Mouse (Mus musculus): ENCODE data around the gene Gm15085. TPM values are rescaled to one million over a fixed set of nuclear protein-coding genes. Genes with fewer than 3 reads are reported as not detected.
"Not testable (repeated sequence)": the region's sequence is repeated elsewhere in the genome, so short reads cannot be mapped to it uniquely, and the experiment has no call there.

The Gm15085 gene
- total RNA-seq (2014; rRNA removed; ENCODE audit: low replicate concordance): not detected in 2 replicates
- polyA plus RNA-seq (2015; fragmentation: Nextera tagmentation; extraction: Ambion mirVana): not detected in 2 replicates

GRCm38 (mm10) chrX:149447317-149447716 is at the start of gene Gm15085:
TSS of gene Gm15085 (plus strand) at chrX:149447617.
- not testable (repeated sequence) for H3K4me2 ChIP-seq (ENCODE audit: low read depth, low read length); H3K4me3 ChIP-seq (ENCODE audit: low read depth, low read length); H3K9ac ChIP-seq (replicated peaks; ENCODE audit: low read depth, low read length); H3K9me3 ChIP-seq (replicated peaks; ENCODE audit: control insufficient read depth, low read length); H3K27me3 ChIP-seq (ENCODE audit: control insufficient read depth, insufficient read depth, low read length); ATAC-seq (ENCODE audit: insufficient read depth, low read depth); DNase-seq (ENCODE audit: low spot score); H3K36me3 ChIP-seq (replicated peaks; ENCODE audit: control insufficient read depth, insufficient read depth, low read length); H3K27ac ChIP-seq (ENCODE audit: low read depth); H3K4me1 ChIP-seq (ENCODE audit: control insufficient read depth, insufficient read depth)
- no CpG with 5 or more reads among the region's 6 CpGs for WGBS

Other genes starting within 250 kb of the Gm15085 start
- not detected in 2 replicates for gene Gm15093, start 175.2 kb upstream of the Gm15085 start, total RNA-seq (2014; rRNA removed; ENCODE audit: low replicate concordance)
- not detected in 2 replicates for gene Gm15093, start 175.2 kb upstream of the Gm15085 start, polyA plus RNA-seq (2015; fragmentation: Nextera tagmentation; extraction: Ambion mirVana)
- gene Gm10439, start 147.0 kb downstream of the Gm15085 start, total RNA-seq (2014; rRNA removed; ENCODE audit: low replicate concordance): not detected in 2 replicates
- gene Gm10439, start 147.0 kb downstream of the Gm15085 start, polyA plus RNA-seq (2015; fragmentation: Nextera tagmentation; extraction: Ambion mirVana): not detected in 2 replicates